Mouse (Mus musculus) limb, embryonic 12.5 days (tissue): ENCODE data around the gene Tspan15. TPM values are rescaled to one million over a fixed set of nuclear protein-coding genes. Genes with fewer than 3 reads are reported as not detected.

Experiments
- ATAC-seq: fragments of 200-750 bp; cut with Nextera tagmentation; 2 replicates; pipeline ENCODE4 v1.8.0; 2017; ENCODE audit warnings: low read depth, moderate TSS enrichment; ENCODE audit not compliant: insufficient number of reproducible peaks, insufficient read depth, low FRiP score, low TSS enrichment
- H3K27ac ChIP-seq: fragments of 300-500 bp; sonication (generic); 2 replicates; pipeline ENCODE4 v1.5.1; 2016; ENCODE audit warnings: mild to moderate bottlenecking, moderate library complexity
- H3K27me3 ChIP-seq: fragments of 300-500 bp; sonication (generic); 2 replicates; pipeline ENCODE4 v1.6.1; 2016; ENCODE audit warnings: mild to moderate bottlenecking, moderate library complexity
- H3K36me3 ChIP-seq: fragments of 300-500 bp; sonication (generic); 2 replicates; pipeline ENCODE4 v1.6.1; 2016; ENCODE audit warnings: mild to moderate bottlenecking, moderate library complexity
- H3K4me1 ChIP-seq: fragments of 300-500 bp; sonication (generic); replicated peaks from 2 replicates; pipeline ENCODE4 v1.6.1; 2016
- H3K4me2 ChIP-seq: fragments of 300-500 bp; sonication (generic); 2 replicates; pipeline ENCODE4 v1.6.1; 2016; ENCODE audit warnings: mild to moderate bottlenecking, moderate library complexity
- H3K4me3 ChIP-seq: fragments of 300-500 bp; sonication (generic); replicated peaks from 2 replicates; pipeline ENCODE4 v1.5.1; 2016; ENCODE audit warnings: mild to moderate bottlenecking
- H3K9ac ChIP-seq: fragments of 300-500 bp; sonication (generic); replicated peaks from 2 replicates; pipeline ENCODE4 v1.6.1; 2016; ENCODE audit warnings: mild to moderate bottlenecking, moderate library complexity
- H3K9me3 ChIP-seq: fragments of 300-500 bp; sonication (generic); 2 replicates; pipeline ENCODE4 v1.6.1; 2016; ENCODE audit warnings: mild to moderate bottlenecking, moderate library complexity
- WGBS: fragments of 180-500 bp; shearing (Covaris S2); methylation state at CpG from one replicate; pipeline ENCODE4 v1.1.7; 2016; 5-methylcytosine and 5-hydroxymethylcytosine counted together
- microRNA-seq: library from miRNA; unstranded; fragments of <30 nt; microRNA quantifications from one replicate; pipeline ENCODE4, GENCODE M21; 2017
- polyA plus RNA-seq: library from polyadenylated mRNA; unstranded; fragments of >200 nt; fragmentation: Nextera tagmentation; extraction: Ambion mirVana; gene quantifications from 2 replicates; pipeline ENCODE4 v1.2.1, GENCODE M21; 2016

Gene Tspan15
- polyA plus RNA-seq, 1 experiment from 2014 or later: 19.3 TPM

GRCm38 (mm10) chr10:62162410-62162809 is 68.6 kb downstream of the Tspan15 start:
- Histone ChIP-seq H3K9ac (no peak overlapping the region), H3K9me3 (no peaks in the 10 kb centered on the region), H3K4me1 (no peaks in the 10 kb centered on the region), H3K27ac (no peak overlapping the region), H3K27me3 (0 out of 2 replicates have a peak, but pooled peaks cover 4% of the 10 kb centered on the region), H3K4me3 (no peak overlapping the region), H3K36me3 (no peaks in the 10 kb centered on the region), H3K4me2 (no peak overlapping the region)
- no peak for ATAC-seq
- 62% methylated on average over 10 of the region's 10 CpGs for WGBS

- Histone ChIP-seq H3K9me3 (no peaks in the 10 kb centered on the region), H3K4me2 (no peak overlapping the region), H3K27ac (no peak overlapping the region), H3K4me3 (no peak overlapping the region), H3K36me3 (no peaks in the 10 kb centered on the region), H3K9ac (no peak overlapping the region), H3K4me1 (no peaks in the 10 kb centered on the region), H3K27me3 (peaks cover 36% of the 10 kb centered on the region; the same call in 1 of the 2 replicates)
- no peak for ATAC-seq
- 60% methylated on average over 7 of the region's 7 CpGs for WGBS
These were observed 81.1 kb downstream of the Tspan15 start for GRCm38 (mm10) chr10:62149929-62150328.

GRCm38 (mm10) chr10:62147466-62148248 is 83.4 kb downstream of the Tspan15 start:
- no peak overlapping the region for H3K4me3 ChIP-seq
- WGBS: 61% methylated on average over 12 of the region's 12 CpGs

GRCm38 (mm10) chr10:62145957-62146356 is 85.1 kb downstream of the Tspan15 start:
- Histone ChIP-seq H3K4me2 (no peak overlapping the region), H3K27ac (no peak overlapping the region), H3K9ac (no peak overlapping the region), H3K4me3 (no peak overlapping the region), H3K27me3 (peaks cover 39% of the 10 kb centered on the region), H3K36me3 (no peaks in the 10 kb centered on the region), H3K4me1 (no peaks in the 10 kb centered on the region), H3K9me3 (no peaks in the 10 kb centered on the region)
- no peak for ATAC-seq
- 55% methylated on average over 5 of the region's 5 CpGs for WGBS

More at GRCm38 (mm10) chr10:62147466-62148248, 83.4 kb downstream of the Tspan15 start:
- Histone ChIP-seq H3K27me3 (peaks cover 44% of the 10 kb centered on the region), H3K27ac (no peak overlapping the region), H3K4me1 (no peaks in the 10 kb centered on the region), H3K4me2 (no peak overlapping the region), H3K9ac (no peak overlapping the region), H3K9me3 (no peaks in the 10 kb centered on the region), H3K36me3 (no peaks in the 10 kb centered on the region)
- ATAC-seq: no peak

- no peaks in the 10 kb centered on the region for H3K36me3 ChIP-seq
- H3K4me1 ChIP-seq: no peaks in the 10 kb centered on the region
- ATAC-seq: no peak
- no peak within 1 kb of the TSS for H3K4me3 ChIP-seq
- H3K27me3 ChIP-seq: peaks cover 31% of the 10 kb centered on the region
- no peak within 1 kb of the TSS for H3K27ac ChIP-seq
- H3K4me2 ChIP-seq: no peak within 1 kb of the TSS
- no peak within 1 kb of the TSS for H3K9ac ChIP-seq
- H3K9me3 ChIP-seq: no peaks in the 10 kb centered on the region
- WGBS: 54% methylated on average over 8 of the region's 8 CpGs
These were observed 87.2 kb downstream of the Tspan15 start, which contains the start of gene Fam241b for GRCm38 (mm10) chr10:62143820-62144219. Fam241b (minus strand) TSS chr10:62143920.

- Histone ChIP-seq H3K9me3 (no peaks in the 10 kb centered on the region), H3K4me1 (peaks cover 9% of the 10 kb centered on the region), H3K27ac (no peak overlapping the region), H3K4me3 (no peak overlapping the region), H3K4me2 (no peak overlapping the region), H3K36me3 (no peaks in the 10 kb centered on the region), H3K27me3 (peaks cover 65% of the 10 kb centered on the region), H3K9ac (no peak overlapping the region)
- ATAC-seq: no peak
- 11% methylated on average over 3 of the region's 3 CpGs for WGBS
These were observed 93.0 kb downstream of the Tspan15 start for GRCm38 (mm10) chr10:62138040-62138439.

GRCm38 (mm10) chr10:62137150-62137549 is 93.9 kb downstream of the Tspan15 start:
- no peaks in the 10 kb centered on the region for H3K9me3 ChIP-seq

GRCm38 (mm10) chr10:62135696-62136470 is 95.2 kb downstream of the Tspan15 start:
- peaks cover 86% of the 10 kb centered on the region for H3K27me3 ChIP-seq
- WGBS: 6% methylated on average over 8 of the region's 8 CpGs
- peaks cover 17% of the 10 kb centered on the region for H3K4me1 ChIP-seq
- no peak overlapping the region for H3K27ac ChIP-seq
- no peak overlapping the region for H3K4me2 ChIP-seq
- no peak overlapping the region for H3K4me3 ChIP-seq
- no peaks in the 10 kb centered on the region for H3K9me3 ChIP-seq
- H3K36me3 ChIP-seq: no peaks in the 10 kb centered on the region
- H3K9ac ChIP-seq: no peak overlapping the region
- no peak for ATAC-seq

More at GRCm38 (mm10) chr10:62137150-62137549, 93.9 kb downstream of the Tspan15 start:
- 11% methylated on average over 4 of the region's 4 CpGs for WGBS
- H3K4me2 ChIP-seq: no peak overlapping the region
- H3K4me3 ChIP-seq: no peak overlapping the region
- no peak overlapping the region for H3K9ac ChIP-seq
- H3K27me3 ChIP-seq: peaks cover 74% of the 10 kb centered on the region
- no peaks in the 10 kb centered on the region for H3K36me3 ChIP-seq
- peaks cover 17% of the 10 kb centered on the region for H3K4me1 ChIP-seq
- no peak for ATAC-seq
- H3K27ac ChIP-seq: no peak overlapping the region

Small RNA genes within 50 kb of the gene (microRNA-seq; reads per million reads assigned to microRNA genes)
- 1.6 reads per million for gene Mir7662

Other genes starting within 250 kb of the Tspan15 start
- not detected in 2 replicates for gene Neurog3, start 98.2 kb downstream of the Tspan15 start, polyA plus RNA-seq
- gene Fam241b, start 87.3 kb downstream of the Tspan15 start, polyA plus RNA-seq: 18.7 and 19.0 TPM in 2 replicates
- not detected in 2 replicates for gene Tacr2, start 21.2 kb upstream of the Tspan15 start, polyA plus RNA-seq
- gene Hk1, start 148.7 kb upstream of the Tspan15 start, polyA plus RNA-seq: 38.0 and 38.5 TPM in 2 replicates
- gene Hkdc1, start 191.2 kb upstream of the Tspan15 start, polyA plus RNA-seq: 3.8 and 5.1 TPM in 2 replicates
- 0.71 and 1.1 TPM in 2 replicates for gene 4930507D05Rik, start 218.2 kb upstream of the Tspan15 start, polyA plus RNA-seq
- 30.1 and 32.3 TPM in 2 replicates for gene Supv3l1, start 218.5 kb upstream of the Tspan15 start, polyA plus RNA-seq